Mouse (Mus musculus) R1 (cell line): ENCODE measurements around the gene Slc6a18.
"Not testable (repeated sequence)": the region's sequence is repeated elsewhere in the genome, so short reads cannot be mapped to it uniquely, and the experiment has no call there.

ENCODE experiments used
- DNase-seq: peaks from one replicate; pipeline ENCODE4 v3.0.0-alpha.2; 2018; ENCODE audit warnings: low read depth, low spot score

Gene Slc6a18

GRCm38 (mm10) chr13:73677853-73678252 lies at the start of gene Slc6a18:
Gene Slc6a18, minus strand, starts transcription at chr13:73678023.
- no peak for DNase-seq

GRCm38 (mm10) chr13:73725315-73725714 lies 47.5 kb upstream of the Slc6a18 start:
- DNase-seq: no peak

- DNase-seq: peak; percentile 75
Observed at GRCm38 (mm10) chr13:73723081-73723668, 45.4 kb upstream of the Slc6a18 start.

GRCm38 (mm10) chr13:73720241-73720640 lies 42.4 kb upstream of the Slc6a18 start:
- DNase-seq: no peak

- peak; percentile 85 for DNase-seq
Observed at GRCm38 (mm10) chr13:73718225-73718624, 40.4 kb upstream of the Slc6a18 start.

GRCm38 (mm10) chr13:73714020-73714419 lies 36.2 kb upstream of the Slc6a18 start:
- peak; percentile 39 for DNase-seq

GRCm38 (mm10) chr13:73713204-73713603 lies 35.4 kb upstream of the Slc6a18 start:
- no peak for DNase-seq

- DNase-seq: no peak
Observed at GRCm38 (mm10) chr13:73712228-73712627, 34.4 kb upstream of the Slc6a18 start.

GRCm38 (mm10) chr13:73711803-73712202 lies 34.0 kb upstream of the Slc6a18 start:
- DNase-seq: no peak

GRCm38 (mm10) chr13:73711221-73711620 lies 33.4 kb upstream of the Slc6a18 start:
- no peak for DNase-seq

GRCm38 (mm10) chr13:73709491-73709890 lies 31.7 kb upstream of the Slc6a18 start:
- DNase-seq: no peak

GRCm38 (mm10) chr13:73704694-73705325 lies 27.0 kb upstream of the Slc6a18 start, which contains the start of gene Slc6a19:
Gene Slc6a19, minus strand, starts transcription at chr13:73704865.
- no peak for DNase-seq

GRCm38 (mm10) chr13:73703486-73703885 lies 25.7 kb upstream of the Slc6a18 start:
- not testable (repeated sequence) for DNase-seq

- no peak for DNase-seq
Observed at GRCm38 (mm10) chr13:73702776-73703175, 25.0 kb upstream of the Slc6a18 start.

- DNase-seq: no peak
Observed at GRCm38 (mm10) chr13:73701161-73701883, 23.5 kb upstream of the Slc6a18 start.

GRCm38 (mm10) chr13:73700554-73700953 lies 22.7 kb upstream of the Slc6a18 start:
- no peak for DNase-seq

GRCm38 (mm10) chr13:73699714-73700113 lies 21.9 kb upstream of the Slc6a18 start:
- no peak for DNase-seq

GRCm38 (mm10) chr13:73696529-73696928 lies 18.7 kb upstream of the Slc6a18 start:
- DNase-seq: no peak

GRCm38 (mm10) chr13:73694972-73695371 lies 17.1 kb upstream of the Slc6a18 start:
- no peak for DNase-seq

- DNase-seq: no peak
Observed at GRCm38 (mm10) chr13:73693333-73693732, 15.5 kb upstream of the Slc6a18 start.

GRCm38 (mm10) chr13:73692249-73692868 lies 14.5 kb upstream of the Slc6a18 start:
- peak; percentile 87 for DNase-seq

- DNase-seq: no peak
Observed at GRCm38 (mm10) chr13:73688934-73689333, 11.1 kb upstream of the Slc6a18 start.
